Mouse (Mus musculus): ENCODE results near the gene Snrnp25. TPM values are rescaled to one million over a fixed set of nuclear protein-coding genes. Genes with fewer than 3 reads are reported as not detected.

The Snrnp25 gene
- total RNA-seq, 2 experiments from 2014 or later = 10.6 to 12.4 TPM

DNA sequence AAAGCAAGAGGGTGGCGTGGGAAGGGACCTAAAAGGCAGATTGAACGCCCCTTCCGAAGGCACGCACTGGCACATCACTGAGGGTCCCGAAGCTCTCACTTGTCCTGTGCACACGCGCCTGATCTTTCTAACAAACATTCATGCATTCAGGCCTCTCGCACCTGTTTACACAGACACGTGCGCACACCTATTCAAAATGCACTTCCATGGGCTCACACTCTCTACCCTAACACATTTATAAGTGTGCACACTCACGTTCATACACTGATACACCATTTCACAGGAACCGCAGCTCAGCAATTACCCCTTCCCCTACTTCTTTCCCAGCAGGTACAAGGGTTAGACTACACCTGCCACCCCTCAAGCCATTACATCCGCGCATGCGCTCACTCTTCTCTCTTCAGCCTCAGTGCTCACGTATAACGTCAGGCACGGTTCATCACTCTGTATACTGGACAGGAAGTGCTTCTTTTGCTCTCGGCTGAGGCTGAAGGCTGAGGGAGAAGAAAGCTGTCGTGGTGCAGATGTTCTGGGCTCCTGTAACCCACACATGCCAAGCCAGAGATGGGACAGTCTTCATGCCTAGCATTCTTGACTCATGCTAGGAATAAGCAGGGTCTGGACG lies 17.5 kb downstream of the Snrnp25 start:
- intact Hi-C loops (cut with DNase I) = no loop called here
- DNase-seq = peak in 1 of 2 experiments; percentile 48

DNA sequence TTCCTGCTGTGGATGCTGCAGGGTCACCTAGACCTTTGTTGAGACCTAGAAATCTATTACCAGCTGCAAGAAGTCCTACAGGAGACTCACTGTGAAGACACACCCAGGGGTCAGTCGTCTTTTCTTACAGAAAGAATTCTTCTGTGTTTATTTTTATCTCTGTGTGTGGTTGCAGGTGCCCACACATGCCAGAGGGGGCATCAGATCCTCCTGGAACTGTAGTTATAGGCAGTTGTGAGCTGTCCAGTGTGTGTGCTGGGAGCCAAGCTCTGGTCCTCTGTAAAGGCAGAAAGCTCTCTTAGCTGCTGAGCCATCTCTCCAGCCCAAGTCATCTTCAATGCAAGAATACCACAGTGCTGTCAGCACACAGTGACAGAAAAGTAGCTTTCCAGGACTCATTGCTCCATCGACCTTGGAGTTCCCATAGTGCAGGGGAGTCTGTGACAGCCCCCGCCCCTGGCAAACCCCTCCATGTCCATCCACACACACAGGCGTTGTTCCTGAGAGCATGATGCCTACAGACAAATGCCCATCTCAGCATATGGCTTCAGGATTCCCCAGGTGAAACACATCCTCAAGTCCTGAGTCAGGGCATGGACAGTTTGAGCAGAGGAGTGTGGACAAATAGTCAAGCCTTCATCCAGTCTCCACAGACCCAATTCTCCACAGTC lies 18.2 kb downstream of the Snrnp25 start:
- intact Hi-C loops (cut with DNase I) = no loop called here
- no peak for DNase-seq

DNA sequence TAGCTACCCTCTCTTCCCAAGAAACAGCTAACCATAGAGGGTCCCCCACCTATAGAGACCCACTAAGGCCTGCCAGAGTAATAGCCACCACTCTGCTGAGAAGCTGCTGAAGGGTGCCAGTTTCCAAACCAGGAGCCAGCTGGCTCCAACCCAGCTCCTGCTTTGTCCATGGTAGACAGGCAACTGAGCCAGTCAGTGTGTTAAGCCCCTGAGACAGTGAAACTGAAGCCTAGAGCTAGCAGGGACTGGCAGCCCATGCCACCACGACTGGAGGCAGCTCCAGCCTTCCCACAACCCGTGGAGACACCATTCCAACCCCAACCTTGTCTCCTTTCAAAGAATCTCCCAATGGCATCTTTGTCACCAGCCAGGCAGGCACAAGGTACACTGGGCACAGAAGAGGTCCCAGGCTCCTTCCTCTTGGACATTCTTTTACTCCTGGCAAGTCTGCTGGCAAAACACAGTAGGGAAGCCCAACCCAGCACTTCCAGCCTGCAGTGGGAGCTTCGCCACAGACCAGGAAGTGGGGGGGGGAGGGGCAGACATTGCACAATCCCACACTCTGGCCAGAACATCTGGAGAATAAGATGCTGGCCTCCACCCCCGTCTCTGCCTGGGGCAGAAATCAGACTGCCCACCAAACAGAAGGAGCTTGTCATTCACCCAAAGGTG lies 19.4 kb downstream of the Snrnp25 start:
- intact Hi-C loops (cut with DNase I) = no loop called here
- peak; percentile 91 to 92 for DNase-seq

DNA sequence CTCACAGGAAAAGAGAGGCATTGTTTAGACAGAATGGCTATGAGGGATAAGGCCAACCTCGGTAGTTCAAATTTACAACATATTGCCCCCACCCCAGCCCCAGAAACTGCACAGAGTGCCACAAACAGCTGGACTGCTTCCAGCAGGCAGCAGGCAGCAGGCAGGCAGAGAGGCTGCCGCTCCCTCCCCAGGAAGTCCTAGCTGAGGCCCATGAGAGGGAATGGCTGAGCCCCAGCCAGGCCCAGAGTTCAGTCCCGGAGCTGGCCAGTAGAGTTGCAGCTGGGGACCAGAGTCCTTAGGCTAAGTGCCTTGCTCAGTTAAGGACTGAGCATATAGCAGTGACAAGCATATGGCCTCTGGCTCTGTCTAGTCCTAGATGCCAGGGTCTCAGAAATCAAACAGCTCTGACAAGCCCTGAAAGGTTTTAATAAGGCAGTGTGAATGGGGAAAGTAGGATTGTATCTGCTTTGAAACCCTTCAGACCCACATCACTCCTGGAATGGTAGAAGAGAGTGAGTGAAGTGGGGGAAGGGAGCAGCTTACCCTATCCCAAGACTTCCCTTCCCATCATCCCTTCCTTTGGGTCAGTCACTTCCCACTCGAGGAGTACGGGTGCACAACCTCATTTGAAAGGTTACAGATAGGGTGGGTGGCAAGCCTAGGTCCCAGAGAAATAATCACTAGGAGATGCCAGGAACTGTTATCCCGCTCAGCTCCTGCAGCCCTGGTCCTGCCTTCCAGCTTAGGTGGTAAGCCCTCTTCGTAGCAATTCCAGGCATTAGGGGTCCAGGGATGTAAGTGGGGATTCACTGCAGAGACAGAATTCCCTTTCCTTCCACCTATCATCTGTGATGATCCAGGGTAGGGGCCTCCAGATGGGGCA lies 20.2 kb downstream of the Snrnp25 start:
- intact Hi-C loops (cut with DNase I) = no loop called here
- DNase-seq = peak; percentile 54 to 59

DNA sequence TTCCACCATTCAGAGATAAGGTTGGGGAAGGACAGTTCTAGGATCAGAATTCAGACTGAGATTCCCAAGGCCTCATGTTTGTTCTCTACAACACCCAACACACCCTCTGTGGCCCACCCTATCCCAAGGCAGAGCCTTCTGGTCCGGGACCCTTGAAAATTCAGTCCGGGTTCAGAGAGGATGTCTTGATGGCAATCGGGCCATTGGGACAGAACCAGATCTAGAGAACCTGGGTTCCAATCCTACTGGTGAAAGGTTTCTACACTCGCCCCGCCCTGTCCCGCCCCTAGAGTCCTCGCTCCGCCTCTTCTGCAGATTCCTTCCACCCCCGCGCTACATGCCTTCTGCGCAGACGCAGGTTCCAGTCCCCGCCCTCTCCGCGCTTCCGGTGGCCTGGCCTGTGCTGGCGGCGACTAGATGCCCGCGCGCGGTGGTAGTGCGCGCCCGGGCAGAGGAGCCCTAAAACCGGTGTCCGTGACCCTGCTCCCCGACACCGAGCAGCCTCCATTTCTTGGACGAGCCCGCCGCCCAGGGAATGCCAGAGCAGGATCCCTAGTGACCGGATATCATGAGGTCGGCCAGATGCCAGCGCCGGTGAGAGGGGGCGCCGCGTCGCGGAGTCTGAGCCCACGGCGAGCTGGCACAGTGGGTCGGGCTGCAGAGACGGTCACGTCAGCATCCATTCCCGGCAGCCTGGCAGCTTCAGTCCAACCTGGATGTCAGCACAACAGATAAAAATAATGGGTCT lies 21.1 kb downstream of the Snrnp25 start, which contains the start of gene Mpg:
TSS of gene Mpg (plus strand) at position 382 of the 748 bp plus-strand sequence.
- DNase-seq = peak; percentile 91
- intact Hi-C loops (cut with DNase I) = no loop called here

DNA sequence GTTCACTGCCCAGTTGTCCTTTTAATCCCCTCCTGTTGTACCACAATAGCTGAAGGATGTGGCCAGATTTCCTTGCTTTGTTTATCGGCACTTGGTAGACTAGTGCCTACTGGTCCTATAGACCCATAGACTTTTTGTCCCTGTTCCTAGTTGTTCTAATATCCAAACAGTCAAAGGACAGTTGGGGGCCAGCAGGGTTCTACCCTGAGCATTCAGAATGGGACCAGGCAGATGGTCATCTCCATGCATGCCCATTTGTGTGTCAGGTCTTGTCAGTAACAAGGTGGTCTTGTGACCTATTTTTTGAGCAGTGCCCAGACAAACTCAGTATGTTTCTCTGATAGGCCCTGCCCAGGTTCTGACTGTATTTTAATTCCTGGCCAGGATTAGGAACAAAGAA lies 21.8 kb downstream of the Snrnp25 start:
- no peak for DNase-seq
- intact Hi-C loops (cut with DNase I) = no loop called here

DNA sequence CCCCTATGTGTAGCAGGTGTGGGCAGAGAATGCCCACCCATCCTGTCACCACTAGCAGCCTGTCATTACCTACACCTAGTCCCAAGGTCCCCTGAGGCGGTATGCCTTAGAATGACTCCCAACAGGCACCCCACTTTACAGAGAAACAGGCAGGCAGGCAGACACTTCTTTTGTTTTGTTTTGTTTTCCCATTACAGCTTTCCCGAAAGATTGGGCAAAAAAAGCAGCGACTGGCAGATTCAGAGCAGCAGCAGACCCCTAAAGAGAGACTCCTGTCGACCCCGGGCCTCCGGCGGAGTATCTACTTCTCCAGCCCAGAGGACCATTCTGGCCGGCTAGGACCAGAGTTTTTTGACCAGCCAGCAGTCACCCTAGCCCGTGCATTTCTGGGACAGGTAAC lies 22.3 kb downstream of the Snrnp25 start:
- DNase-seq = no peak
- intact Hi-C loops (cut with DNase I) = no loop called here

DNA sequence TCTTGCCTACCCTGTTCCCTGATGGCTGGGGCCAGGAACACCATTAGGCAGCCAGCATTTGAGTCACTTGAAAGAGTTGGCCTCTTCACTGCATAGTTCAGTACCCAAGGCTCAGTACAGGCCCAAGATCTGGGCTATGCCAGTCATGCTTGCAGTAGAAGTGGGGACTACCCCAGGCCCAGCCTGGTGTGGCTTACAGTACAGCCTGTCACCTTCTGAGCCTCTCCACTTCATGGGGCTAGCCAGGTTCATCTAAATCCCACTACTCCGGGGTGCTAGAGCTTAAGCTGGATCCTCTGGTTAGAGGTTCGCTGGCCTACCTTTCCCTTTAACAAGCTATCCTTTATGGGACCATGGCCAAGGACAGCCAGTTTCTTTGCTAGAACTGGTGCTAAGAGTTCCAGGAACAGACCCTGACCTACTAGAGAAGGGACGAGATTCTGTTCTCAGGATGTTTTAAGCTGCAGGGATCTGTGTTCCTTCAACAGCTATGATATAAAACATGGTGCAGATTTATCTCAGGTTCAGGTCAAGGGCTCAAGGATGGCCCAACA lies 23.2 kb downstream of the Snrnp25 start:
- intact Hi-C loops (cut with DNase I) = no loop called here
- no peak for DNase-seq

DNA sequence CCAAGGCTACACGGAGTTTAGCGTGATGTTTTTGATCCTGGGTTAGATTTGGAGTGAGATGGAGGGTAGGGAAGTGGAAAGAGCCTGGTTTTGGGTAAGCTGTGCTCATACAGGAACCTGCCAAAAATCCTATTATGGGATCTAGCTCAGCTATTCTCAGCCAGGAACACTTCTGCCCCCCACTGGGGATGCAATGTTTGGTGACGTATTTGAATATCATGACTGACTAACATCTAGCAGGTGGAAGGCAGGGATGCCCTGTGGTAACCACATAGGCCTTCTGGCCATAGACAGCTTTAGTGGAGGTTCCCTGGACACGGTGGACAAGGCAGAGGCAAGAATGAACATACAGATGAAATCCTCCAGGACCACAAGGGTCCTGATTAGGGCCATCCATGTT lies 25.0 kb downstream of the Snrnp25 start:
- peak in 1 of 2 experiments; percentile 25 for DNase-seq
- intact Hi-C loops (cut with DNase I) = no loop called here

DNA sequence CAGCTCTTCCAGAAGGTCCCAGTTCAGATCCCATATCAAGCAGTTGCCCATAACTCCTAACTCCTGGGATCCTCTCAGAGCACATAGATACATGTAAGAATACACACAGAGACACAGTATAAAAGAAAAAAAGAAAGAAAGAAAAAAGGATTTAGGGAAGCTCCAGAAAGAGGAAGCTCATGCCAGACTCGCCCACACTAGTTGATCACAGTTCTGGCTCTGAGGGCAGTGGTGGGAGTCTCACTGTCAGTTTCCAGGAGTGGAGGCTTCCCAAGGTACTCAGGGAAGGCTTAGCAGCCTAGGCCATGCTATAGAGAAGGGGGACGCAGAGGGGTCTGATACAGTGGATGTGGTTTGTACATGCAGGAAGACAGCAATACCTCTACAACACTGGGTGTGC lies 25.9 kb downstream of the Snrnp25 start:
- no peak for DNase-seq
- intact Hi-C loops (cut with DNase I) = no loop called here

DNA sequence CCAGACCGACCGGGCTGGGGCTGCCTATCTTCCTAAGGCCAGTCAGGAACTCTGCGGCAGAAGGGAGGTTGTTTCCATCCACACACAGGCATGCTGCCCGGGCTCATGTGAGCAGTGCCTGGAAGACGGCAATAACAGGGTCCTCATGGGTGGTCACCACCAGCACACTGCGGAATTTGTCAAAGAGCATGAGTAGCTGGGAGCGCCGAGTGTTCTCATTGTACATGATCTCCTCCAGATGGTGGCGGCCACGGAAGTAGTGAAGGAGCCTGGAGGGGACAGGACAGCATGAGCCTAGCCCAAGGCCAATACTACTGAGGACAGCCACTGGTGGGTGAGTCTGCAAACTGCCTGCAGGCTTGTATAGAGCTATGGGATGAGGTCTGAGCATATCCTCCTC lies 27.6 kb downstream of the Snrnp25 start:
- intact Hi-C loops (cut with DNase I) = no loop called here
- peak in 1 of 2 experiments; percentile 37 for DNase-seq

DNA sequence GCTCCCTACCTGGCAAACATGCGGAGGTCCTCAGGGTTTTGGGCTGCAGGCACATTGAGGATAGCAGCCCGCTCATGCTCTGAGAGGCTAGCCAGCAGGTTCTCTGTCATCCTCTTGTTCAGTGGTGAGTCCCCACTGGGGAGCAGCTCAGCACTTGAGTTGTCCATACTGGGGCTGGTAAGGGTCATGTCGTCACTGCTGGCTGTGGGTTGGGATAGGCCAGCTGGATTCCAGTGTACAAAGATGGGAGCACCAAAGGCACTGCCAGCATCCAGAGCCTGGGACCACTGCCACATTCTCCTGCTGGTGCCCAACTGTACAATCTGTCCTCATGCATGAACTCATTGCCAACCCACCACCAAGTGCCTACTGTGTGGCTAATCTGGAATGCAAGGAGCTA lies 28.7 kb downstream of the Snrnp25 start:
- intact Hi-C loops (cut with DNase I) = no loop called here
- peak; percentile 45 to 47 for DNase-seq

DNA sequence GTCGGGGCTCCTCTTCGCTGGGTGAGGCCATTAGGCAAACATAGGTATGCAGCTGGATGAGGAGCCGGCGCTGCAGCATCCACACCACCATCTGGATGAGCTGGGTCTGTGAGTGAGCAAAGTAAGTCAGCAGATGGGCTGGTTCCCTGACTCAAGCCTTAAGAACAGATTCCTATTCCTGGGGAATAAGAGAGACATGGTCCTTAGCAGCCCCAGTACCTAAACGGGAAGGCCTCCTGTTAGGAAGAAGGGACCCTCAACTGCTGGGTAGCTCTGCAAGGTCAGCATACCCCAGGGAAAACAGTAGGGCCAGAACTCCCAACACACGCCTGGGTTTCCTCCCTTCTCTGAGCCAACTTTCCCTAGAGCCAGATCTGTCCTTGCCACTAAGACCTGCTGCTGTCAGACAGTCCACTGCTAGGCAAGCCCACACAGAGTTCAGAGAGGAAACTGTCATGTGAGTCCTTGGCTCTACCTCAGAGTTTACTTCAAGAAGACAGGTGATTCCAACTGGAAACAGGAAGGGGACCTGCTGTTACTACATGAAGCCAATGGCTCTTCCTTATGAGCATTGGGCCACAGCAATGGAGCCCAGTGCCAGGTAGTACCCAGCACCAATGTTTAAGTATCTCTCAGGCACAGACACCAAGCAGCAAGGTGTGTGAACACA lies 29.7 kb downstream of the Snrnp25 start:
- intact Hi-C loops (cut with DNase I) = no loop called here
- no peak for DNase-seq

DNA sequence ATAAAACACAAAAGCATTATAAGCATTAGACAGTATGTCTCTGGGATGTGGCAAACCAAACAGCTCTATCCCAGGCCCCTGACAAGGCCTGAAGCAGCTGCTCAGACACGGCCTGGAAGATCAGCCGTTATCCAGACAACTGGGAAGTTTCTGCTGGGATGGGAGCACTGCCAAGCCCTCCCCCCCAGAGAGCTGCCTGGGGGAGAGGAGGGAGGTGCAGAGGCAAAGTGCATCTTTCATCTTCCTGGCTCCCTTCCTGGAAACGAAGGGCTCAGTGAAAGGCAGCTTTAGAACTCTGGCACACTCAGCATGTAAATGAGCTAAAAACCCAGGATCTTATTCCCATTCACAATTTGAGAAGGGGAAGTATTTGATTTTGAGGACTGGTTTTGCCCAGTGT lies 30.4 kb downstream of the Snrnp25 start:
- DNase-seq = peak; percentile 79 to 83
- intact Hi-C loops (cut with DNase I) = no loop called here

DNA sequence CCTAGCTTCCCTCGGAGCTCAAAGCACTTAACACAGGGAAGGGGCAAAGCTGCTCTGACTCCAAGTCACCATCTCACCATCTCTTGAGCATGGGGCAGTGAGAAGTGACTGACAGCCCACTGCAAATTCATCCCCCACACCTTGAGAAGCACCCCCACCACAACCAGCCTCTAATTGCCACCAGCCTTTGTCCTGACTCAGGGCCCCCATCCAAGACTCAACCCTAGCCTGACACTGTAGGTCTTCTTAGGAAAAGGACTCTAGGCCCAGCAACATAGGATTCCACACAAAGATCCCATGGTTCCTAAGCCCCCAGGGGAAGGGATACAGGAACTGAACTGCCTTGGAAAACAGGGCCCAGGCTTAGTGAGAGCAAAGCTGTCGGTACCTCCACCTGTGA lies 30.9 kb downstream of the Snrnp25 start:
- no peak for DNase-seq
- intact Hi-C loops (cut with DNase I) = no loop called here

DNA sequence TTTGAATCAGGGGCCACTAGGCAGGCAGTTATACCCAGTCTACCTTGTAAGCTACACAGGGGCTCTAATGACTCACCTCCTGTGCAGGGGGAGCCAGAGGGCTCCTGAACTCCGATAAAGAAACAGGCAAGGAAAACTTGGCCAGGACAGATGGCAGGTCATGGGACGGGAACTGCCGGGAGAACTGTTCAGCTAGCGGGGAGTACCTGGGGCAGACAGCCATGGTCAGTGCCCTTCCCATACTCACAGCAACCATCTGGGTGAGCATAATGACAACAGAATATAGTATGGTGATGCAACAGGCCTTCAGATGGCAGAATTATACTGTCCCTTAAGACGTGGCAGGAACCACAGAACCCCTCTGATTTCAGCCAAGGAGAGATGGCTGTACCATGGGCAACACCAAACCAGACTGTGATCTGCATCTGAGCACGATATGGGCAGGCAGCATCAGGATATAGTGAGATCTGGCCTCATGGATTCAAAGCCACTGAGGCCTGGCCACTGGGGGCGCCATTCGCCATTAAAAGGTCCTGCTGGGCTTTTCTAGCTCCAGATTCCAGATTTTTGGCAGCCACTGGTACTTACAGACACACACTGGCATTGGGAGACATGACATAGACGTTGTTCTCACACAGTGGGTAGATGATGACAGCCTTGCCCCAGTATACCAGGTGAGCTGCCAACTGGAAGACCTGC lies 31.6 kb downstream of the Snrnp25 start:
- intact Hi-C loops (cut with DNase I) = no loop called here

DNA sequence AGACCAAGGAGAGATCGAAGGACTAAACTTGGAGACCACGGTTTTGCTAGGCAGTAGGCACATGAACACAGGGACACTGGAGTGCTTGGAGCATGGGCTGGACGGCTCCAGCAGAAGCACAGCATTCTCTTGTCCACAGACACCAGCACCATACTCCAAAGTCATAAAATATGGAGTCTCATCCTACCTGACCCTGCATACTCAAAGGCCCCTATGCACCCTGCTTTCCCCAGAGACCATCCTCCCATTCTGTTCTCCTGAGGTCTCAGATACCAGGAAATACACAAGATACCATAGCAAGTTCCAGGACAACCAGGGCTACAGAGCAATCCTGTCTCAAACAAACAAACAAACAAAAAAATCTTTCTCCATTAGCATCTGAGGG lies 32.2 kb downstream of the Snrnp25 start:
- intact Hi-C loops (cut with DNase I) = no loop called here
- no peak for DNase-seq

More for the DNA sequence above, 31.6 kb downstream of the Snrnp25 start:
- peak; percentile 60 to 80 for DNase-seq

DNA sequence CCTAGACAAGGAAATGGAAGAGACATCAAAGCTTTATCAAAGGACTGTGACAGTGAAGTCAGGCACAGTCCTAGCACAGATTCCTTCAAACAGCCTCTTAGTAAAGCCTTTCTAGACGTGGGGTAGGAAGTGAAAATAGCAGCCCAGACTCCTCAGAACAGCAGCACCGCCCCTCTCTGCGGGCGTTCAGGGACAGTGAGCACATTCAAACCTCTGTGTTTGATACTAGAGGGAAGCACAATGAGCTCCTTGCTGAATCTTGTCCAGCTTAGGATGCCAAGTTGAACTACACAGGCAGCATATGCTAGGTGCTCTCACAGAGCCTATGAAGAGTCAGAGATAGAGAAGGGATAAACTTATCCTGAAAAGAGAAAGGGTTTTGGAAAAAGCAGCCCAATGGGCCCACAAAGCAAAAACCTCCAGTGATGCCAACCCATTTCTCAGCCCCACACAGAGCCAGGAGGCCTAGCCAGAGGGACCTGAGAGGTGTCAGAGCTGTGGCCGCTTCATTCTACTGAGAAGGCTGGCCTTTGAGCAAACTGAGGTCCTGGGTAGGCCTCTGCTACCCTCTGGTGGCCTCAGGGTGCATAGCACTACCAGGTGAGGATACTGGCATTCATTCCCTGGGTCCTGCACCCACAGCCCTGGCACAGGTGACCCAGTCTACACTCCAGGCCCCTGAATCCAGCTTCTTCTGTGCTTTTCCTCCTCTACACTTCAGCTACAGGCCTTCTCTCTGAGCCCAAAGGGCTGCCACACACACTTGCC lies 33.1 kb downstream of the Snrnp25 start:
- intact Hi-C loops (cut with DNase I) = loop anchor here (1.0 kb wide), 2 partner anchors 21 to 56 kb away; no protein-coding TSS in a partner anchor
- DNase-seq = peak; percentile 78 to 83

Data from heart, postnatal 10 days (tissue).